Mouse (Mus musculus) T-helper 2 cell (primary cell): ENCODE data around the gene Rita1.

Experiments
- in situ Hi-C: fragments of 300-600 bp; cut with MboI, MseI; formaldehyde crosslinking; loops from one replicate; pipeline ENCODE4 v1.15.1; 2025; ENCODE audit warnings: high pct_unique_total_duplicates

Rita1 gene

DNA sequence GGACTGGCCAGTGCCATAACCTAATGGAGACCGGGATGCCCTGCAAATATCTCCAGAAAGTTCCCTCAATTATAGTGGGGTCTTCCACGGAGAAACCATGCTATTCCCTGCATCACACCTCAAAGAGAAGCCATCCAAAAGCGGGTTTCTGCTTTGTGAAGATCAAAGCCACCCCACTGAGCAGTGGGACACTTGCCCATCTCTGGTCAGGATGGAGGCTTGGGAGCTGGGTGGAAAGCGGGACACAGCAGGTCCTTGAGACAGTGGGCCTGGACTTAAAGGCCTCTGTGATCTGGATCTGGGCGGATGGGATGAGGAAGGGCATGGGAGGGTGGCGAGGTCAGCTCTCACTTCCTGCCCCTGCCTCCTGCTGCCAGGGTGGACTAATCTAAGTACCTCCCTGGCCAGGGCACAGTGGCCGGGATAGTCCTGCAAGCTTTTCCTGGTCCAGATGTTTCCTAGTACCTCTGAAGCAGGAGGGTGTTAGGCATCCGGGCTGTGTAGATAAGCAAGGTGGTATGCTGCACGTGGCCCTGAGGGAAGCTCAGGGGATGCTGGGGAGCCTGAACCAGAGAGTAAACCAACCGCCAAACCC is 37.8 kb downstream of the Rita1 start:
- in situ Hi-C loops, result no loop called here

DNA sequence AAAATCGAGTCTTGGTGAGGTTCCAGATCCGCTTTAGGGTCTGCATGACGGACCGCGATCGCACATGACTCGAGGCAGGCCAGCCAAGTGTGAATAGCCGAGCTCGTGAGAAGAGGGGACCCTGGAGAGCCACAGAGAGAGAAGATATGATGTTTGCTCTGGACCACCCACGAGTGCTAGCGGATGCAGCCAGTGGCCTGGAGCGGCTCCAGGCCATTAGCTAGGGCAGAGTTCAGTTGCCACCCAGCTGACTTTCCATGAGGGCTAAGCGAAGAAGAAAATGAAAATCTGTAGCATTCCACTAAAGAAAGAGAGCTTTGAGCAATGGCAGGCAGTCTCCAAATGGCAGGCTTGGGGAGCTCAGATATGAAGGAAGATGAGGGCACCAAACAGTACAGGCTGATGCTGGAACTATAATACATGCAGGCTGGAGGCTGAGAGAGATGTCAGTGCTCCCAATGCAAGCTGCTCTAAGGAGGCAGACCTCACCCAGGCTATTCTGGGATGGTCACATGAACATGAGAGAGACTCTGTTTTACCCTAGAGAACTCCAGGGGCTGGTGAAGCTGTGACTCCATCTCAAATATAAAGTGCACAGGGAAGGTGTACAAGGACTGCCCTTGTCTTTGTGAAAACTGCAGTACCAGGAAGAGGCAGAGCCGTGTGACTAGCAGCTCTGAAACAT is 41.2 kb downstream of the Rita1 start:
- in situ Hi-C loops, result no loop called here

DNA sequence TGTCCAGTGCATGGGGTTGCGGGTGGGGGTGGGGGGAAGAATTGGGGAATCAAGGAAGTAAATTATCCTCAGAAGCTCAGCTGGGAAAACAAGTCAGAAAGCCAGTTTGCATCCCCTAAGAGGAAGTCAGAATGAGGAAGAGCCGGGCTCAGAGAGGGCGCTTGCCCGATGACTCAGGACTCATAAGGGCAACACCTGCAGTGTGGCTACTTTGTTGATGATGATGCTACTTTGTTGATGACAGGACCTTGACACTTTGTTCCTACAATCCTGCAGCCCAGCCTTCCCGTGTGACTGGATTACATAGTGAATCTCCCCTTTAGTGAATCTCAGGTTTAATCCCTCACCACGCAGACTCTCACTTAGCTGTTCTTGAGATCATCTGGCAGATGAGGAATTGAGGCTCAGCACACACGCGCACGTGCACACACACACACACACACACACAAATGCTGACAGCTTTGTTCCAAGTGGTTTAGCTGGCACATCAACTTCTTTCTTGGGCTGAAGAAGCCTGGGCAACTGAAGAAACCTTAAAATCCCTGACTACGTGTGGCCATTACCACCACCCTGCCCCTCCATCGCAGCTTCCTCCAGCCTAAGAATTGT is 42.0 kb downstream of the Rita1 start:
- in situ Hi-C loops, result no loop called here

DNA sequence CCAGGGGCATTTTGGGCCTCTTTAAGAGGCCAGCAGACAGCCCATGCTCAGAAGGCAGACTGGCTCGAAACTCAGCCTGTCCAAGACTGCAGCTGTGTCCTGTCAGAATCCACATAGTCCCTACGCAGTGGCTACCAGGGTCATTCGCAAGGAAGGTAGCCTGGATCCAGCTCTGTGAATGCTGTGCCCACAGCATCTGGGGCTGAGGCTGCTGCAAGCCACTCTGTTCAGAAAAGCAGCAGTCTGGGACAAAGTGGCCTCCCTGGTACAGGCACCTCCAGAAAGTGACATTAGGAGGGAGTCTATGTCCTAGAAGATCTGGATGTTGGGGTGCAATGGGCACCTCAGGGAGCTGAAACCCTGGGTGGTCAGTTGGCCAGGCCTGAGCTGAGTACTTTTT is 42.6 kb downstream of the Rita1 start:
- in situ Hi-C loops, result no loop called here

DNA sequence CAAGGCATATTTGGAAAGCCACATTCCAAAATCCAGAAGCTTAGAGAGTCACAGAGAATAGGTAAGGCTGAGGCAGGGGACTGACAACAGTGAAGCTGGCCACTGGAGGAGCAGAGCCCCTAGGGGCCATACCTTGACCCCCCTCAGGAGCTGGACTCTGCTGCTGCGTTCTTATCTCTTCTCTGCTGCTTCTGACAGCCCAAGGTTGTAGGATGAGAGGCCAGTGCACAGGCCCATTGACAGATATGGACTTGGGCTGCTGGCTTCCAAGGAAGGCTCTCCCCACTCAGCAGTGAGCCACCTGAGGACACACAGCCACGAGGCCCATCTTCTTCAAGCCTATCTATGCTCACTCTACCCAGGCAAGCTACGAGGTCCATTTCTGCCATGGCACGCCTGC is 43.4 kb downstream of the Rita1 start:
- in situ Hi-C loops, result no loop called here

DNA sequence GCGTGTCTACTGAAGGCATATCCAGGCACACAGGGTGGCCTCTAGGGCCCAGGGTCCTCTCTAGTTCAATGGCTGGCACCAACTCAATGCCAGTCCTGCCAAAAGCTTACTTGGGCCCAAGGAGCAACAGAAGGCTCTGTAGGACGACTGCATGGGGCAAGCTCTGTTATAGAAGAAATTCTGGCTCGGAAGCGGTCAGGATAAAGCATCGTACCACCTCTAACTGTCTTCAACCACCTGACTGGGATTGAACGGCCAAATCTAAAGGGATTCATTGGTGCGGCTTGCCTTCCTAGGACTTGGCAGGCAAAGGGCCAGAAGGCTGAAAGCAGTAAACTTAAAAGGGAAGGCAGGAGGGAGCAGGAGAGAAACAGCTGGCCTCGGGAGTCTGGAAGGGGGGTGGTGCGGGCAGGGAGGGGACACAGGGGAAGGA is 44.0 kb downstream of the Rita1 start:
- in situ Hi-C loops, result no loop called here

DNA sequence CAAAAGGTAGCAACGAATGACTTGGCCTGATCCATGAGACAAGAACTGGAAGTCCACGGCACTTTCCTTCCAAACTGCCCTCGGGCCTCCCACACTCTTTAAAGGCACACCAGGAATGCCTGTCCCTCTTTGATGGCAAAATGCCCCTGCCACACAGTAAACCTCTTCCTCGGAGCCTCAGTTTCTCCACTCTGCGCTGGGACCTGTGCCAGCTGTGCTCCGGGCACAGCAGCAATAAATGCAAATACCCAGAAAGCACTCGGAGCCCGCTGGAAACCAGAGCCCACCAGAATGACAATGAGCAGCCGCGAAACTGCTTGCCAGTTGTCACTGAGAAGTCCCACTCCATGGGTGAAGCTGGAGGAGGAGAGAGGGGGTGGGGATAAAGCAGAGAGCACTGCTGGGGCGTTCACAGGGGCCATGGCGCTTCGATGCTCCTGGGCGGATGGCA is 44.6 kb downstream of the Rita1 start:
- in situ Hi-C loops, result no loop called here

DNA sequence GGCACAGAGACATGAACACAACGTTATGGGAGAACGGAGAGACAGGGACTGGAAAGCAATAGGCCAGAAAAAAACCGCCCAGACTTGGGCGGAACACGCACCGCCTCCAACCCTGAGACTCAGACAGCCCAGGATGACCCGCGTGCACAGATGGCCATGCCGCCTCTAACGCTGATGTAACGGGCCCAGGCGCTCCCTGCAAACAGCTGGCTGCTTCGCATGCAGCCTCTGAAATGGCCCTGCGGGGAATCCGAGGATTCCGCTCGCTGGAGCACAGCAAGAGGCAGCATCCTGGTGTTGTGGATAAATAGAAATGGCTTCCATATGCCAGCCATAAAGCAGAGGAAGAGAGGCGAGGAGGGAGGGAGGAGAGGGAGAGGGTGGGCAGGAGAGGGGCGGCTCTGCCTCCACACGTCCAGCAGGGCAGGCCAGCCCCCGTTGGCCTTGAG is 45.1 kb downstream of the Rita1 start:
- in situ Hi-C loops, result no loop called here

DNA sequence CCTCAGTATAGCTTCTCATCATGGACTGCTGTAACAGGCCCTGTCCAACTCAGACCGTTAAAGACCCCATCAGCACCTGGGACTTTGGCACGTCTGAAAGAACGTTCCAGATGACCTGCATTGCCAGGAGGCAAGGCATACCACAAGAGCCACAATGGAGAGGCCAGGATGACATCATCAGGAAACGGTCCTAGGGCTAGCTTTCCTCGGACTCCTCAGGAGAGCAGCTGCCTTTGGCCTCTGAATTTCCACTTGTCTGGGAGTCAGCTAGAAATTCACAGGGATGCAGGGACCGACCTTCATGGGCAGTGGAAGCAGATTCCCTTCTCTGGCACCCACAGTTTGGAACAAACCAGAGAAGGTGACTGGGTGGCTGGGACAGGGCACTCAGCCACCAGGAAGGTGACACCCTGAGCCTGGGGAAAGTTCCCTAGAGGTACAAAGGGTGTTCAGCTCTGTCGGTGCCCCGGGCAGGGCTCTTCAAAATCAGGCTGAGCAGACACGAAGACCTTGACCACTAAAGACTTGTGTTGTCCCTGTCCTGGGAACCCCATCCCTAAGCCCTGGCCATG is 45.6 kb downstream of the Rita1 start:
- in situ Hi-C loops, result no loop called here

DNA sequence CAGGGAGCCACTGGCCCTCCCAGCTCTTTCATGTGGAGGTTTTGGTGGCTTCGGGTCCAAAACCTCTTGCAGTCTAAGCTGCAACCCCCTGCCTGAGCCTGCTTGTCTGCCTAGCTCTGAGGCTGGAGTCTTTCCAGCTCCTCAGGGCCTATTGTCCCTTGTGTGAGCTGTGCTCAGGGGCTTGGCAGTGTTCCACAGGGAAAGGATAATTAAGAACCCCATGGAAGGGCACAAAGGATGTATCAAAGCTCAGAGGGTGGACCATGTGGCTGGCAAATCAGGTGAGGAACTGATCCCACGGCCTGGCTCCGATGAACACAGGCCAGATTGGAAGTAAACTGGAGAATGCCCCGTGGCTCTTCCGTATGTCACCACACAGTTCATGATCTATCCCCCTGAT is 46.3 kb downstream of the Rita1 start:
- in situ Hi-C loops, result no loop called here

DNA sequence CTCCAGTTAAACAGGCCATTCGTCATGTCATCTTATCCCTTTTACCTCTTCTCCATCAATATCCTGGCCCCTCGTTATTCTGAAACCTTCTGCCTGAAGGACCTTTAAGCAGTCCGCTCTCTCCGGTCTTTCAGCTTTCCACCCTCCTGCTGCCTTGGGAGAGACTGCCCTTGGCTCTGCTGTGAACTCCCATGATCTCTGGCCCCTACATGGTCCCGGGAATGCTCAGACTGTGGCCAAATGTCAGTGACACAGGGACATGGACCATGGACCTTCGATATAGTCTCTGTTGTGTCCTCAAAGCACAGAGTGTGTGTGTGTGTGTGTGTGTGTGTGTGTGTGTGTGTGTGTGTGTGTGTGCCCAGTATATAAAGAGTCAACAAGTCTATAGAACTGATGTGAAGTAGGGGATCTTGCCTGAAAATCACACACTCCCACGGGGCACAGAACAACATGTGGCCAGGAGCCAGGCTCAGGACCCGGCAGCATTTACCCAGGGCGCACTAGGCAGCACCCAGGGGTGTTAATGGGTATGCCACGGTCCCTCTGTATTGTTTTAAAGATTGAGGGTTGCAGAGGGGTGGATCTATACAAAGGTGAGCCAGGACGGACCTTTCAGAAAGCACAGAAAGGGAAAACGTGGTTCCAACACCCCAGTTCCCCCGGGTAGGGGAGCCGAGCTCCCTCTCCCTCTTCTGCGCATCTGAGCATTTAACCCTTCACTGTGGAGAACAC is 47.1 kb downstream of the Rita1 start:
- in situ Hi-C loops, result no loop called here

DNA sequence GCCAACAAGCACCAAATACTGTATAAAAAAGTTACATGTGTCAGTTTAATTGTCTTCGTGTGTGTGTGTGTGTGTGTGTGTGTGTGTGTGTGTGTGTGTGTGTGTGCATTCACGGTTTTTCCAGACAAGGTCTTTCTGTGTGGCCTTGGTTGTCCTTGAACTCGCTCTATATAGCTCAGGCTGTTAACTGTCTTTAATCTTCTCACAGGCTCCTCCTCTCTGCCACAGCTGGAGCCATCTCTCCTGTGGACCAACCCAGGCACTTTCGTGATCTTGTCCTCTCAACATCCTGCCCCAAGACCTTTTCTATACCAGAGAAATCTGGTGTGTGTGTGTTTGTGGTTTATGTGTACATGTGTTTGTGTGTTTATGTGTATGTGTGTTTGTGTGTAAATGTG is 48.5 kb downstream of the Rita1 start:
- in situ Hi-C loops, result no loop called here

DNA sequence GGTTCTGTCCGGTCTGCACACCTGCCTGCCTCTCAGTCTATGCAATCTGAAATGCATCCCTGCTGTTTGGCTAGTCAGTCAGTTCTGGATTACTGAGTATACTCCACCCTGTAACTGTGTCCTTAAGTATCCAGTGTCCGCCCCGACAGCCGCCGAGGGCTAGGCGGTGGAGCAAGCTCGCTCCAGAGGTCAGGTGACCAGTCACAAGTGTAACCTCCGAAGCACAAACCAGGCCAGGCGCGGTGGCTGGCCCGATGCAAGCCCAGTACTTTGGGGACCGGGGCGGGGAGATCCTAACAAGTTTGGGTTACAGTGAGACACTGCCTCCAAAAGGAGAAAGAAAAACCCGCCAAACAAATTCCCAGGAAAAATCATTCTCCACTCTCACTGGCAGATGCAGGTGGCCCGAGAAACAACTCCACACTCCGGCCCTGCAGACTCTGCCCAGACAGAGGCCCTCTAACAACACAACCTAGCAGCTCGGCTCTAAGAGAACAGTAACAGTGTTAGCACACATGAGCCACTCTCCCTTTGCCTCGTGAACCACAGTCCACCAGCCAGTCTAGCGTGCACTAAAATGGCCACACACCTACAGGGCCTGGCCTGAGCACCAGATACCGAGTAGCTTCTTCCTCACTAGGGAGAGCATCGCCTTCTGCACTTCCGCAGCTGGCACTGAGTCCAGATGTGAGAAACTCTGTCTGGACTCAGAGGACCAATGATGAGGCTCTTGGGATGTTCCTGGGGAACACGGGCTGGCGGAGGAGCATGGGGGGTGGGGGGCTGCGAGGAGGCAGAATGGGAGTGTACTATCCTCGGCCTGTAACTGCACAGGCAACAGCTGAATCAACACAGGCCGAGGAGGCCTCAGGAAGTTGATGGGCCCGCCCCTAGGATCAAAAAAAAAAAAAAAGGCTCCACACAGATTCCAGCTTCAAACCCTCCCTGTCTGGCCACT is 49.2 kb downstream of the Rita1 start:
- in situ Hi-C loops, result no loop called here

DNA sequence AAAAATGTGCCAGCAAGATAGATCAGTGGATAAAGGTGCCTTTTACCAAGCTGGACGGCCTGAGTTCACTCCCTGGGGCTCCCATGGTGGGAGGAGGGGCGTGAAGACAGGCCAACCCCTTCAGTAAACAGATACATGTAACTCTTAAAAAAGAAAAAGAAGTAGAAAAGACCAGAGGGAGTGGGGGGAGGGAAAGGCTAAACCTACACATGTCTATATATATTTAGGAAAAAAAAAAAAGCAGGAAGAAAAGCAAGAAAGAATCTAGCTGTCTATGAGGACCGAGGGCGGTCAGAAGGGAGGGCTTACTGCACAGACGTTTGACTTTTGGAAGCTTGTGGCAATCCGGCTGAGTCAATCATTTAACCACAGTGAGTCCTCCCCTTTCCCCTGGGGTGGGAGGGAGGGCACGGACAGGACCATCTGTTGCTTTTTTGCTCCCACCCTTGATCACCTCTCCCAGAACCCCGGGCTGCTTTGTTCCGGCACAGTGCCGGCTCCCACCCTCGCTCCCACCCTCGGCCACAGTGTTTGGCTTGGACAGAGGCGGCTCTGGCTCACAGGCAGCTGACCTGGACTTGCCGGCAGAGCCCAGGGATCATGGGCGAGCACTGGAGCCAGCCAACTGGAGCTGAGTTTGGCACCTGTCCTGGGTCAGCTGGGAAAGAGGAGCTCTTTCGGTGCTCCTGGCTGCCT is 51.6 kb downstream of the Rita1 start:
- in situ Hi-C loops, result no loop called here

DNA sequence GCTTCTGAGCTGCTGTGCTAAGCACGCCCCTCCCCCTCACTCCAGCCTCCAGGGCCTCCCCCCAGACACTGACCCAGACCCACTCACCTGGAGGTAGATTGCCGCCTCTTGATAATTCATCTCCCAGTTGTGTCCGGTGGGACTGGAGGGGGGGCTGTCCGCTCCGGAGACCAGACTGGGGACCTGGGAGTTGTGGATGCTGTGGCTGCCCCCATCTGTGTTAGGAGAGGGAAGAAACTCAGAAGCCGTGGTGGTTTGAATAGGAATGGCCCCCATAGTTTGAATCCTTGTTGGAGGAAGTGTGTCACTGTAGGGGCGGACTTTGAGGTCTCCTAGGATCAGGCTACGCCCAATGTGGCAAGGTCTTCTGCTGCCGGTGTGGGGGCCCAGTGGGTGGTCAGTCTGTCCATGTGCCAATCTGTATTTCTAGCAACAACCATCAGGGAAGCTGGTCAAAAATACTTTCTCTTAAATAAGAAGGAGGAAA is 52.2 kb downstream of the Rita1 start:
- in situ Hi-C loops, result no loop called here

DNA sequence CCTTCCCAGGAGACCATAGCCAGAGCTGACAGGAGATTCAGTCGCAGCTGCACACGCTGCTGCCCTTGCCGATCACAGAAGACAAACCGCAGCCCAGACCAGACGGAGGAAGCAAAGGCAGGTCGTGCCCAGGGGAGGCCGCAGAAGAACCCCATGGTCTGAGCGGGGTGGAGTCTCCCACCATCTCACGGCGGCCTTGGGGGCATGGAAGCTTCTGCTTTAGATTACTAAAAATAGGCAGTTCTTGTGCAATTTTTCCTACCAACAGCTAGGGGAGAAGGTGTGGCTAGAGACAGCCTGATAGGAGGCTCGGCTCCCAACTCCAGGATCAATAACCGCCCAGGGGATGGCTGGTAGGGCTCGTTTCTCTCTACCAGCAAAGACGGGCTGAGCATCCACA is 53.6 kb downstream of the Rita1 start:
- in situ Hi-C loops, result no loop called here

DNA sequence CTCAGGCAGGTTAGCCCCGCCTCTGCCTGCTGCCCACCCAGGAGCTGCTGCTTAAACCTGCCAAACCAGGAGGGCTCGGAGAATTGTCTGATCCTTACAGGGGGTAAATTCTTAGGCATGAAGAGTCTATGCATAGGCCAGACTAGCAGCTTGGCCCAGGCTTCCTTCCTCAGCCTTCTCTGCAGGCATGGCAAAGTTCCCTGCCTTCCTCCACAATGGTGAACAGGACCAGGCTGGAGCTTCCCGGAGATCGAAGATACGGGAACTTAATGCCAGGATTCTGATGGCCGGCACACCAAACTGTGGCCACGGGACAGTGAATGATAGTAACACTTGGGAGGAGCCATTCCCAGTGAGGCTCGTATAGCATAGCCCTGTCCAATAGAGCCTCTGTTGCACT is 54.3 kb downstream of the Rita1 start:
- in situ Hi-C loops, result no loop called here

DNA sequence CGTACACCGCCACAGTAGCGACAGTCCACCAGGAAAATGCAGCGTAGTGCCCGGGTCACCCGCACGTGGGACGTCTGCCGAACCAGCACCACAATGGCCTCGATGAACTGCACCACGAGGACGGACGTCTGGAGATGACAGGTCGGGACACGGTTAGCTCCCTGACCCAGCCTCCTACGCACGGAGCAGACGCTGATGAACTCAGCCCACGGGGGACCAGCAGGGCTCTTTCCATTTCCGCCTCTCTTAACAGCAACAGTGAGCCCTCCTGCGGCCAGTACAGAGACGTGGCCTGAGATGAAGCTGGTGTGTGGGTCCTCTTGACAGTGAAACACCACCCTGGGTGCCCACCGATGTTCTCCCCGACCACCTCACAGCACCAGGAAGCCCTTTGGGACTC is 56.5 kb downstream of the Rita1 start:
- in situ Hi-C loops, result no loop called here

DNA sequence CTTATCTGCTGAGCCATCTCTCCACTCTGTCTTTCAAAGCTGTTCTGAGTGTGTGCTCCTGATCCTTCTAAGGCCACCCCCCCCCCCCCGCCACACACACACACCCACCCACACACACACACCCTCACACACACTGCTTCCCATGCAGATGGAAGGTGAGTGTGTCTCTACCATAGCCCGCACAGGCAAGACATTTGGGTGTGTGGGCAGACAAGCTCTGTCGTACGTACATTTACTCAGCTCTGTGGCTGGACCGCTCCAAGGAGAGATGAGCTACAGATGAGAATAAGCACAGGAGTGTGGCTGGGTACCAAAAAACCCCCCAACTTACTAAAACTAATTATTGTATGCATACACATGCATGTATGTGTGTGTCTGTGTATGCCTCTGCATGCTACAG is 61.7 kb downstream of the Rita1 start:
- in situ Hi-C loops, result no loop called here

DNA sequence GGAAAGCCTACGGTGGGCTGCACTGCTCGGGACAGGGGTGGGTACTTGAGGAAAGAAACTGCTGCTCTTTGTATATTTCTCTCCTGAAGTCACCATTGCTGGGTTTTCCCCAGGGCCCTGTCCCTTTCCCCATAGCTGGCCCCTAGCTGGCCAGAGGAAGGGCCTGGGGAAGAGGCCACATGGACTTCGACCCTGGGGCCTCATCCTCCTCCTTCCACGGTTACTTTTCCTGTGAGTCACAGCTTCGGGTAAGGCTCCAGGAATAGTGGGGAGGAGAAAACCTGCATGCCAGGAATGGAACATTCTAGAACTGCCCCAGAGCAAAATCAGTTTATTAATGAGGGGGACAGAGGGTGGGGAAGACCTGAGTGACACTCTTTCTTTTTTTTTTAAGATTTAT is 62.3 kb downstream of the Rita1 start:
- in situ Hi-C loops, result no loop called here
